Mouse (Mus musculus) cerebellum, adult 8-10 months (tissue): ENCODE results near the gene Nxpe4.
A peak's percentile ranks its signal among the peaks of the same experiment; 100 is the strongest.
"Not testable (repeated sequence)": the region's sequence is repeated elsewhere in the genome, so short reads cannot be mapped to it uniquely, and the experiment has no call there.

Source experiments
- DNase-seq: peaks from one replicate; pipeline ENCODE4 v3.0.0; 2022

Nxpe4 gene

GRCm38 (mm10) chr9:48417366-48417765 is 255.5 kb downstream of the Nxpe4 start:
- not testable (repeated sequence) for DNase-seq

GRCm38 (mm10) chr9:48417994-48418393 is 256.2 kb downstream of the Nxpe4 start:
- DNase-seq = no peak

- no peak for DNase-seq
Observed at GRCm38 (mm10) chr9:48418397-48418796, 256.6 kb downstream of the Nxpe4 start.

- DNase-seq = no peak
Observed at GRCm38 (mm10) chr9:48418829-48419228, 257.0 kb downstream of the Nxpe4 start.

GRCm38 (mm10) chr9:48420437-48420836 is 258.6 kb downstream of the Nxpe4 start:
- no peak for DNase-seq

GRCm38 (mm10) chr9:48421029-48421428 is 259.2 kb downstream of the Nxpe4 start:
- DNase-seq = no peak

- DNase-seq = no peak
Observed at GRCm38 (mm10) chr9:48421561-48421960, 259.7 kb downstream of the Nxpe4 start.

- DNase-seq = no peak
Observed at GRCm38 (mm10) chr9:48422382-48422781, 260.6 kb downstream of the Nxpe4 start.

- DNase-seq = no peak
Observed at GRCm38 (mm10) chr9:48423256-48423655, 261.4 kb downstream of the Nxpe4 start.

- DNase-seq = no peak
Observed at GRCm38 (mm10) chr9:48427176-48427575, 265.4 kb downstream of the Nxpe4 start.

- DNase-seq = no peak
Observed at GRCm38 (mm10) chr9:48432449-48432848, 270.6 kb downstream of the Nxpe4 start.

GRCm38 (mm10) chr9:48443873-48444272 is 282.1 kb downstream of the Nxpe4 start:
- DNase-seq = no peak

GRCm38 (mm10) chr9:48444821-48445220 is 283.0 kb downstream of the Nxpe4 start:
- DNase-seq = no peak

- DNase-seq = peak; percentile 9
Observed at GRCm38 (mm10) chr9:48447783-48448209, 286.0 kb downstream of the Nxpe4 start.
